Mouse (Mus musculus) megakaryocyte-erythroid progenitor cell, adult 5-6 weeks (primary cell): ENCODE data around the gene Plxnc1. TPM values are rescaled to one million over a fixed set of nuclear protein-coding genes. Genes with fewer than 3 reads are reported as not detected.

Experiments
- ATAC-seq: replicated peaks from 2 replicates; pipeline ENCODE4 v1.8.0; 2016; ENCODE audit warnings: mild to moderate bottlenecking, inconsistent platforms; ENCODE audit not compliant: severe bottlenecking, poor library complexity, low FRiP score, low TSS enrichment
- total RNA-seq, 2 experiments: library from RNA; stranded (forward) in 1 of 2; stranded (reverse) in 1 of 2; fragments of 200-1000, 215-1000 nt in 1 of 2; fragments of >200 nt in 1 of 2; fragmentation: Nextera tagmentation in 1 of 2; gene quantifications; 2 replicates each; pipeline ENCODE4 v1.2.3; 2014 to 2017

The Plxnc1 gene
- 60.9 and 112 TPM in 2 replicates for total RNA-seq (2014; fragmentation: Nextera tagmentation)
- total RNA-seq (2017), result 46.9 and 67.8 TPM in 2 replicates

DNA sequence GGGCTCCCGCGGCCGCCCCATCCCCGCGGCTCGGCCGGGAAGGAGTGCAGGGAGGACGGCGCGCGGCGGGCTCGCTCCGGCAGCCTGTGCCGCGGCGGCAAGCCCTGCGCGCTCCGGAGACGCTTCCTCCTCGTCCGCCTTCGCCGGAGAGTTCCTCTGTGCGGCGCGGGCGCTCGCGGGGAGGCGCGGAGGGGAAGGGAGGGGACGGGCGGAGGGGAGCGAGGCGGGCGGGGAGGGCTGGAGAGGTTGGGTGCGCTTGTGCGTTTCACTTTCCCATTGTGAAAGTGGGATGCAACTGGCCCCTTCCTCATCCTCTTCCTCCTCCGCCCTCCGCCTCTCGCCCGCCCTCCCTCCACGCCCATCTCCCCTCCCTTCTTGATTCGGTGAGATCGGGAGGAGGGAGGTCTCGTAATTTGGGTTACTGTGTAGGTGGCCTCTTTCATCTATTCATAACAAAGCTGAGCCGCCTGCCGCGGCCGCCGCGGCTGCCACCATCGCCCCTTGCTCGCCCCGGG lies at the start of gene Plxnc1:
Gene Plxnc1 (minus strand): TSS at position 145 of the 515 bp plus-strand sequence.
- ATAC-seq, result 0 out of 2 replicates have a peak, but pooled peaks have one; percentile 8

DNA sequence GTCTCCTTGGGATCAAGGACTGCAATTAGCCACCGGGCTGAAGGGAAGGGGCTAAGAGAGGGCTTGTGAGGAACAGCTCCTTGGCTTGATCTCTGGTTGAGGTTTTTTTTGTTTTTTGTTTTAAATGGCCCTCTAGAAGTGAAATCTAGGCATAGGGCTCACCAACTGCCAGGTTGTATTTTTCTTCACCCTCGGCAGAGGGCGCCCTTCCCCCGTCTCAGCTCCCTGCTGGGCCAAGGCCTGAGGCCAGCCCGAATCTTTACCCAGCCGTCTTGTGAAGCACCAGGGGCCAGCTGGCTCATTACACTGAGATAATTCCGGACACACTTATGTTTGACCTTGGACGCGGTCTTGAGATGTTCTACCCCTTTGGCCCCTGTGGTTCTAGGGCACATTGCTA lies 47.5 kb upstream of the Plxnc1 start:
- peak; percentile 72 for ATAC-seq

DNA sequence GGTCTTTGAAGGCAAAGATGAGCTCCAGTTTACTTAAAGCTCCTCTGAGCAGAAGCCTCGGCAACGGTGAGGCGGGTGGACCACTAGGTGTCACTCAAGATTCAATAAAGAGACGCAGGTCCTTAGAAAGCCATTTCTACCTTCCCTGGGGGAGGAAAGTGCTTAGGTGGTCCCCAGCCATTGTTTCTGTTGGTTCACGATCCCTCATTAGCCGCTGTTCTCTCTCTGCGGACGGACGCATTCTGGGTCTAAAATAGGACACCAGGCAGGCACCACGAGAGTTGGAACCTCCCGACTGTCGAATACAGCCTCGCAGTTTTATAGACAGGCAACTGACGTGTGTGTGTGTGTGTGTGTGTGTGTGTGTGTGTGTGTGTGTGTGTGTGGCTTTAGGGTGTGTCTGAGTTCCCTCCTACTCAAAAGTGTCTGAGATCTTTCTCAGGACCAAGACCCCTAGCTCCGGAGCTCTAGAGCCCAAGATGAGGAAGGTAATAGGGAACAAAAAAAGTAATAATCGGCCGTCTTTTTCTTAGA lies 47.0 kb upstream of the Plxnc1 start:
- ATAC-seq, result peak; percentile 75

DNA sequence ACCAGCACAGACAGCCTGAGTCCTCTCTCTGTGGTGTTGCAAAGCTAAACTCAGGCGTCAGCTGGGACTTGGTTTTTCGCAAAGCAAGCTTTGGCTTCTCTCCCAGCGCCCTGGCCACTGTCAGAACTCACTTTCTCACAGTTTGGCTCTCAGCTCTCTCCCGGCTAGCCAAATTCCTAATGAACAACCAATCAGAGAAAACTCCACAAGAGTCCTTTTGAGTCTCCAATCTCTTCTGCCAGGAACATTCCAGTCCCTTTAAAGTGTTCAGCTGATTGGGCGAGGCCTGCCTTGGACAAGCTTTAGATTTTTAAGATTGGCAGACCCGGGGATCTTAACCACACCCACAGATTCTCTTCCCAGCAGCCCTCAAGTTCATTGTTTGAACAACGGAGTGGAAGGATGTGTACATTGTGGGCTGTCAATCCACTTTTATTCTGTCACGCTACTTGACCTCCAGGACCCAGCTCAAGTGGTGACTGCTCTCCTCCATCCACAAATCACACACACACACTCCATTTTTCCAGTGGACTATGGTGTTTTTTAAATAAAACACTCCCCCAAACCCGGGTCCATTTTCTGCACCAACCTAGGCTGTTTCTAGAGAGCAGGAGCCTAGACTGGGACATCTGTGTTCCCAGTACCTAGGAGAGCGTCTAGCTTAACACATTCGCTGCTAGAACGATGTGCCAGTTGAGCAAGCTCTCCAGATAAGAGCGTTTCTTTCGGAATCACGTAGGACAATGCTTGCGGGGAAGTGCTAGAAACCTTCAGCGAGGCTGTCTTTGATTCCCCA lies 46.3 kb upstream of the Plxnc1 start:
- no peak for ATAC-seq

GRCm38 (mm10) chr10:94989321-94989720 lies 44.7 kb upstream of the Plxnc1 start:
- no peak for ATAC-seq

- ATAC-seq, result no peak
Observed at GRCm38 (mm10) chr10:94985103-94985502, 40.5 kb upstream of the Plxnc1 start.

DNA sequence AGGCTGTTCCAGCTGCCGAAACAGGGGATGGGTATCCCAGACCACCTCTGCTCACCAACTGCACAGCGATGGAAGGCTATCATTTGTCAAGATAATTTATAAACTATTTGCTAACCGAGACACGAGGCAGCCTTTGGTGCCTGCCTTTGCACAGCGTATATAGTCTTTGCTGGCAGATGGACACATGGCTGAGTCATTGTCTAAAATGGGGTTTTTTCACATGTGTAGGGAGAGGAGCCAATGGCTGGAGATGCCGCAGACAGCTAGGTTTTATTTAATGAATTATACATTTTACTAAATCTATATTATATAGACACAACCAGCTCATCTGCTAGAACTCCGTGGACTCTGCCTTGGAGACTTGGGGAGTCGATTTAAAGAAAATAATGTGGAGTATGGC lies 37.9 kb upstream of the Plxnc1 start:
- no peak for ATAC-seq

GRCm38 (mm10) chr10:94981466-94982138 lies 37.0 kb upstream of the Plxnc1 start:
- no peak for ATAC-seq

GRCm38 (mm10) chr10:94978265-94978822 lies 33.7 kb upstream of the Plxnc1 start:
- no peak for ATAC-seq

DNA sequence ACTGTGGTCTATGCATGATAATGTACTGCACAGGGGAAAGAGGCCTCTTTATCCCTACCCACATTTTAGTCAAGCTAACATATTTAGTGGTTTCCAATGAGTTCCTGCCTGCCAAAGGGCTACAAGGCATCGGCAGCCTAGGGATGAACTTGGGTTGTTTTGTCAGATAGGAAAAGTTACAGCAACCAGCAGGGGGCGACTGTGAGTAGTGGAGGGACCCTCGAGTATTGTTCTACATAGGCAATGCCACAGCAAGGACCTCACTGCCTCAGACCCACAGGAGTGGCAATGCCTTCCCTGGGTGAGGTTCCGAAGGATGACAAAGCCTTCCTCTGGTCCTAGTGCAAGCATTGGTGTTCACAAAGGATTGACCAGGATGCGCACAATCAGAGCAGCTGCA lies 31.7 kb upstream of the Plxnc1 start:
- no peak for ATAC-seq

DNA sequence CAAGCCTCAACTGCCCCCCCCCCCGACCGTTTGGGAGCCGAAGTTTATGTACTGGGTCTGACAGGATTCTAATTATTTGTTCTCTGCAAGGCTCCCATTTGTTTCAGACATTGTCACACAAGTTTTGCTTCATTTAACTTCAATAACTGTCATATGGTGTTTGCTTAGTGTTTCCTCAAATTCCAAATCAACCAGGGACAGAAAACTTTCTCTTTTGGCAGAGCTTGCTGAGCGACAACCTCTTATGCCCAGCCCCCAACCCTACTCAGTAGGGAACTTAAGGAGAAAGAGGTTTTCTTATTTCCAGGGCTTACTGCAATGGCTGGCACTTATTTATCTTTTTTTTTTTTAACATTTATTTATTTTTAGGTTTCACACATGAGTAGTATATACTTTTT lies 30.5 kb upstream of the Plxnc1 start:
- ATAC-seq, result no peak

DNA sequence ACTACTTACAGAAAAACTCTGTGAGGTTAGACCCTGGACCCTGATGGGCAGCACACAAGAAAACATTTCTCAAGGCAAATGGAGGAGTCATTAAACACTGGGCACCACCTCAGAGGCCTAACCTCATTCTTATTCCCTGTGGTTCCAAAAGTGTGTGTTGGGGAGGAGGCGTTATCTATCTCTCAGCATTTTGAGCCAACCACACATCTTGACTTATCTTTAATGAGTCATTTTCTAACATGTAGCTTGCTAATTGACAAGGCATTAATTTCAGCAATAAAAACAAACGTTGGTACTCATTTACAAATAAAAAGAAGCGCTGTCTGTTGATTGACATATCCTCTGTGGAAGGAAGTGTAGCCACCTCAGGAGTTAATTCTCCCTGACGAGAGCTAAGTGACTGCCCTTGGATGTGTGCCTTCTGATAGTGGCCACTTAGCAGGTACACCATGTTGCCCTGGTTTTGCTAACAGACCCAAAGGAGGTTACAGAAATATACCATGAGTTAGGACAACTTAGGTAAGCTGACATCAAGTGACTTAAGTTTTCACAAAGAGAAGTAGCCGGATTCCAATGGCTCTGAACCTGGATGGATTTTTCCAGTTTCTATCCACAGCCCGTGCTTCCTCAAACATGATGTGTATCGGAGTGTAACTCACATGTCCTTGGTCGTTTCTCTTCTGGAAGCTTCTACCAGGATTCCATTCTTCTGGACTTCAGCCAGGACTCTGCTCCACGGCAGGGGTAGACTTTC lies 29.9 kb upstream of the Plxnc1 start:
- ATAC-seq, result peak; percentile 66

GRCm38 (mm10) chr10:94971625-94972161 lies 27.1 kb upstream of the Plxnc1 start:
- no peak for ATAC-seq

DNA sequence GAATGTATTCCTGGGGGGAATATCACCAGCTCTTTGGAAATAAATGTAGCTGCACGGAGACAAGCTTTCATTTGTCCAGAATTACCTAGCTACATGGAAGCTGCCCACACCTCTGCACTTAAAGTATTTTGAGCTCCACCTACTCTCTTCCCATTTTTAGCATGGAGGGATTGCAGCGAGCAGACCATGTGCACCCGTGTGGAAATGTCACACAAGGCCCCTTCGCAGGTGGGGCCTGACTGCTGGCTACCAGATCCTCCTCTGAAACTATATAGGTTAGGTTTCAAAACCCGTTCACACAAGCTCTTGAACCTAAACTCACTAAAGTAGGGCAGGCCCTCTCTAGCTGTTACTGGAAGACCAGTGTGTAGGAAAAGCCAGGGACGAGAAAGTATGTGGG lies 25.6 kb upstream of the Plxnc1 start:
- no peak for ATAC-seq

GRCm38 (mm10) chr10:94967468-94967867 lies 22.8 kb upstream of the Plxnc1 start:
- peak; percentile 93 for ATAC-seq

- ATAC-seq, result no peak
Observed at GRCm38 (mm10) chr10:94966789-94967188, 22.2 kb upstream of the Plxnc1 start.

DNA sequence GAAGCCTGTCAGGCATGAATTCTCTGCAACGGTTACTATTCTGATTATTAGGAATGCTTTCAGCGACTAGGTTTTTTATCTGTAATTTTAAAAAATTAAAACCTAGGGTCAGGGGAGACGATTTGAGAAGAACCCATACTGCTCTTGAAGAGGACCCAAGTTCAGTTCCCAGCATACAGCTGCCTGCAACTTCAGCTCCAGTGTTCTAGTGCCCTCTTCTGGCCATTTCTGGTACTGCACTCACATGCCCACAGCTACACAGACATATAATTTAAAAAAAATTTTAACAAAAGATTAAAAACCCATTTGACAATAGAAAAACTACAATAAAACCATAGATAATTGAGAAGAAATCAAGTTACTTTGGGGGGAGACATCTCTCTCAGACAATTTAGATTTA lies 20.5 kb upstream of the Plxnc1 start:
- ATAC-seq, result no peak

DNA sequence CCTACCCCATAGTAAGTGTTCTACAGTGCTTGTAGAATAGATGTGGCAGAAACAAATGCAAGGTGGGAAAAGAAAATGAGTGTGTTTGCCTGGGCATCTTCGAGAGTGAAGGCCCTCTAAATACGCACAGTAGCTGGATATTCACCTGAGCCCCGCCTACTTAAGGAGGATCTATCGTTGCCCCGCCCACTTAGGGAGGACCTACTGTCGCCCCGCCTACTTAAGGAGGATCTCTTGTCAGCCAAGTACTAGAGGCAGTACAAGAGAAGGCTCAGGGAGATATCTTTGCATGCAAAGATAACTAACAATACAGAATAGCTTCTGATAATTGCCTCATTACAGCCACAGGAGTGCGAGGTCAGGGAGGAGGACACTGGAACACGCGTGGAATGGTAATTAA lies 17.4 kb upstream of the Plxnc1 start:
- ATAC-seq, result peak; percentile 75

DNA sequence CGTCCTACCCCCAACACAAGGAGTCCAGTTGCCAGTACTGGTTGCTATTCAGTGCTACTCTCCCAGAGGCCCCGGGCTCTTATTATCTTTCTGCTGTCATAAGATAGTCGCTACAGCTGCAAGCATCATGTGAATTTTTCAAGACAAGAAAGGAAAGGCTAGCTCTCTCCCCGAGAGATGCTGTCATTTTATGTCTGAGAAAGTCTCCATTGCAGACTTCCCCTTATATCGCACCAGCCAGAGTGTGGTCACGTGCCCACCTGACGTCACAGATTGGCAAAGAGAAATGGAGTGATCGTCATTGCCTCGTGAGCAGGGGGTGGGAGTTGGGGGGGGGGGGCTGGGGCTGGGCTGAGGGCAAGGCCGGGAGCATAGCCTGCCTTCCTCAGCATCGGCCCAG lies 16.6 kb upstream of the Plxnc1 start:
- peak; percentile 38 for ATAC-seq
